Mouse (Mus musculus) common myeloid progenitor, adult 5-6 weeks (primary cell): Measurements from ENCODE around the gene Bmpr1b. TPM values are rescaled to one million over a fixed set of nuclear protein-coding genes. Genes with fewer than 3 reads are reported as not detected.

Experiments used
- total RNA-seq: library from RNA; stranded (forward); fragments of 200-1000, 187-1606 nt; gene quantifications from 2 replicates; pipeline ENCODE4 v1.2.3, GENCODE M21; 2017

The Bmpr1b gene
- total RNA-seq, 1 experiment from 2014 or later: not detected

Other genes with a start within 250 kb of the Bmpr1b start
- gene Pdlim5, start 226.3 kb upstream of the Bmpr1b start, total RNA-seq: 17.2 and 18.5 TPM in 2 replicates